Mouse (Mus musculus): ENCODE measurements around the gene Sh2b2. TPM values are rescaled to one million over a fixed set of nuclear protein-coding genes. Genes with fewer than 3 reads are reported as not detected.

The Sh2b2 gene
- polyA plus RNA-seq, 1 experiment from 2014 or later = 11.8 TPM

- Histone ChIP-seq H3K27ac (ENCODE audit: low read depth, low read length) (peak overlapping the region; percentile 72), H3K36me3 (ENCODE audit: control insufficient read depth, insufficient read depth, low read length) (no peaks in the 10 kb centered on the region), H3K9ac (ENCODE audit: low read length) (peak overlapping the region; percentile 82), H3K9me3 (ENCODE audit: control insufficient read depth, low read length) (no peaks in the 10 kb centered on the region), H3K4me1 (ENCODE audit: control insufficient read depth, insufficient read depth, low read length) (peaks cover 13% of the 10 kb centered on the region), H3K27me3 (ENCODE audit: control insufficient read depth, insufficient read depth, low read length) (no peaks in the 10 kb centered on the region), H3K4me3 (ENCODE audit: low read depth, low read length) (peak overlapping the region; percentile 79), H3K4me2 (peak overlapping the region; percentile 90)
- WGBS = under 1% methylated on average over 41 of the region's 57 CpGs
- ATAC-seq (ENCODE audit: low FRiP score) = peak; percentile 77
- DNase-seq (ENCODE audit: low spot score, missing footprints) = peak; percentile 98
Observed at GRCm38 (mm10) chr5:136244762-136245540, 1.4 kb downstream of the Sh2b2 start.

GRCm38 (mm10) chr5:136243851-136244761 lies 2.2 kb downstream of the Sh2b2 start:
- peaks cover 13% of the 10 kb centered on the region for H3K4me1 ChIP-seq (ENCODE audit: control insufficient read depth, insufficient read depth, low read length)
- peak; percentile 60 for ATAC-seq (ENCODE audit: low FRiP score)

GRCm38 (mm10) chr5:136241161-136241560 lies 5.2 kb downstream of the Sh2b2 start:
- ATAC-seq (ENCODE audit: low FRiP score) (no peak), DNase-seq (ENCODE audit: low spot score, missing footprints) (no peak)
- Histone ChIP-seq H3K4me3 (ENCODE audit: low read depth, low read length) (no peak overlapping the region), H3K4me2 (no peak overlapping the region), H3K9ac (ENCODE audit: low read length) (no peak overlapping the region), H3K4me1 (ENCODE audit: control insufficient read depth, insufficient read depth, low read length) (peaks cover 24% of the 10 kb centered on the region), H3K27ac (ENCODE audit: low read depth, low read length) (no peak overlapping the region), H3K27me3 (ENCODE audit: control insufficient read depth, insufficient read depth, low read length) (no peaks in the 10 kb centered on the region), H3K36me3 (ENCODE audit: control insufficient read depth, insufficient read depth, low read length) (no peaks in the 10 kb centered on the region), H3K9me3 (ENCODE audit: control insufficient read depth, low read length) (no peaks in the 10 kb centered on the region)
- WGBS = 83% methylated on average over 6 of the region's 6 CpGs

More at GRCm38 (mm10) chr5:136243851-136244761, 2.2 kb downstream of the Sh2b2 start:
- peak overlapping the region; percentile 79 for H3K4me3 ChIP-seq (ENCODE audit: low read depth, low read length)
- no peaks in the 10 kb centered on the region for H3K36me3 ChIP-seq (ENCODE audit: control insufficient read depth, insufficient read depth, low read length)
- no peaks in the 10 kb centered on the region for H3K9me3 ChIP-seq (ENCODE audit: control insufficient read depth, low read length)
- no peaks in the 10 kb centered on the region for H3K27me3 ChIP-seq (ENCODE audit: control insufficient read depth, insufficient read depth, low read length)
- H3K9ac ChIP-seq (ENCODE audit: low read length) = peak overlapping the region; percentile 82
- WGBS = under 1% methylated on average over 55 of the region's 67 CpGs
- peak overlapping the region; percentile 90 for H3K4me2 ChIP-seq
- DNase-seq (ENCODE audit: low spot score, missing footprints) = peak; percentile 97
- peak overlapping the region; percentile 72 for H3K27ac ChIP-seq (ENCODE audit: low read depth, low read length)

- DNase-seq (ENCODE audit: low spot score, missing footprints) (no peak), ATAC-seq (ENCODE audit: low FRiP score) (no peak)
- Histone ChIP-seq H3K9ac (ENCODE audit: low read length) (no peak overlapping the region), H3K27ac (ENCODE audit: low read depth, low read length) (no peak overlapping the region), H3K4me3 (ENCODE audit: low read depth, low read length) (no peak overlapping the region), H3K4me2 (no peak overlapping the region), H3K36me3 (ENCODE audit: control insufficient read depth, insufficient read depth, low read length) (no peaks in the 10 kb centered on the region), H3K27me3 (ENCODE audit: control insufficient read depth, insufficient read depth, low read length) (no peaks in the 10 kb centered on the region), H3K9me3 (ENCODE audit: control insufficient read depth, low read length) (no peaks in the 10 kb centered on the region), H3K4me1 (ENCODE audit: control insufficient read depth, insufficient read depth, low read length) (peaks cover 19% of the 10 kb centered on the region)
- 76% methylated on average over 1 of the region's 1 CpGs for WGBS
Observed at GRCm38 (mm10) chr5:136240381-136240780, 6.0 kb downstream of the Sh2b2 start.

- DNase-seq (ENCODE audit: low spot score, missing footprints) (no peak), ATAC-seq (ENCODE audit: low FRiP score) (0 out of 2 replicates have a peak, but pooled peaks have one; percentile 20)
- peak overlapping the region; percentile 14; the same call in 1 of the 2 replicates for H3K9ac ChIP-seq (ENCODE audit: low read length)
- peak overlapping the region; percentile 9; the same call in 1 of the 2 replicates for H3K4me3 ChIP-seq (ENCODE audit: low read depth, low read length)
- peaks cover 17% of the 10 kb centered on the region for H3K4me1 ChIP-seq (ENCODE audit: control insufficient read depth, insufficient read depth, low read length)
- peaks cover 2% of the 10 kb centered on the region; the same call in 1 of the 2 replicates for H3K27me3 ChIP-seq (ENCODE audit: control insufficient read depth, insufficient read depth, low read length)
- H3K27ac ChIP-seq (ENCODE audit: low read depth, low read length) = no peak overlapping the region
- no peaks in the 10 kb centered on the region for H3K36me3 ChIP-seq (ENCODE audit: control insufficient read depth, insufficient read depth, low read length)
- H3K9me3 ChIP-seq (ENCODE audit: control insufficient read depth, low read length) = no peaks in the 10 kb centered on the region
- peak overlapping the region; percentile 43 for H3K4me2 ChIP-seq
- 2% methylated on average over 19 of the region's 19 CpGs for WGBS
Observed at GRCm38 (mm10) chr5:136237607-136238006, 8.7 kb downstream of the Sh2b2 start.

- 85% methylated on average over 5 of the region's 5 CpGs for WGBS
Observed at GRCm38 (mm10) chr5:136236611-136237010, 9.7 kb downstream of the Sh2b2 start.

GRCm38 (mm10) chr5:136230348-136231035 lies 15.9 kb downstream of the Sh2b2 start:
- H3K4me1 ChIP-seq (ENCODE audit: control insufficient read depth, insufficient read depth, low read length) = peaks cover 2% of the 10 kb centered on the region; the same call in 1 of the 2 replicates
- peaks cover 6% of the 10 kb centered on the region; the same call in 1 of the 2 replicates for H3K36me3 ChIP-seq (ENCODE audit: control insufficient read depth, insufficient read depth, low read length)
- H3K4me2 ChIP-seq = no peak overlapping the region
- no peak overlapping the region for H3K9ac ChIP-seq (ENCODE audit: low read length)
- WGBS = 81% methylated on average over 4 of the region's 4 CpGs
- peaks cover 2% of the 10 kb centered on the region; the same call in 1 of the 2 replicates for H3K27me3 ChIP-seq (ENCODE audit: control insufficient read depth, insufficient read depth, low read length)
- no peak overlapping the region for H3K4me3 ChIP-seq (ENCODE audit: low read depth, low read length)
- no peak overlapping the region for H3K27ac ChIP-seq (ENCODE audit: low read depth, low read length)
- H3K9me3 ChIP-seq (ENCODE audit: control insufficient read depth, low read length) = no peaks in the 10 kb centered on the region
- DNase-seq (ENCODE audit: low spot score, missing footprints) (peak; percentile 72), ATAC-seq (ENCODE audit: low FRiP score) (no peak)

More at GRCm38 (mm10) chr5:136236611-136237010, 9.7 kb downstream of the Sh2b2 start:
- DNase-seq (ENCODE audit: low spot score, missing footprints) (no peak), ATAC-seq (ENCODE audit: low FRiP score) (no peak)
- H3K4me3 ChIP-seq (ENCODE audit: low read depth, low read length) = no peak overlapping the region
- H3K9ac ChIP-seq (ENCODE audit: low read length) = no peak overlapping the region
- H3K4me1 ChIP-seq (ENCODE audit: control insufficient read depth, insufficient read depth, low read length) = peaks cover 17% of the 10 kb centered on the region
- peaks cover 2% of the 10 kb centered on the region; the same call in 1 of the 2 replicates for H3K27me3 ChIP-seq (ENCODE audit: control insufficient read depth, insufficient read depth, low read length)
- H3K9me3 ChIP-seq (ENCODE audit: control insufficient read depth, low read length) = no peaks in the 10 kb centered on the region
- H3K27ac ChIP-seq (ENCODE audit: low read depth, low read length) = no peak overlapping the region
- H3K4me2 ChIP-seq = no peak overlapping the region
- H3K36me3 ChIP-seq (ENCODE audit: control insufficient read depth, insufficient read depth, low read length) = no peaks in the 10 kb centered on the region

- no peak overlapping the region for H3K9ac ChIP-seq (ENCODE audit: low read length)
- WGBS = 79% methylated on average over 7 of the region's 7 CpGs
- H3K27ac ChIP-seq (ENCODE audit: low read depth, low read length) = no peak overlapping the region
- no peaks in the 10 kb centered on the region for H3K9me3 ChIP-seq (ENCODE audit: control insufficient read depth, low read length)
- H3K4me3 ChIP-seq (ENCODE audit: low read depth, low read length) = no peak overlapping the region
- DNase-seq (ENCODE audit: low spot score, missing footprints) (peak; percentile 61), ATAC-seq (ENCODE audit: low FRiP score) (no peak)
- no peaks in the 10 kb centered on the region for H3K4me1 ChIP-seq (ENCODE audit: control insufficient read depth, insufficient read depth, low read length)
- no peak overlapping the region for H3K4me2 ChIP-seq
- H3K36me3 ChIP-seq (ENCODE audit: control insufficient read depth, insufficient read depth, low read length) = peaks cover 14% of the 10 kb centered on the region
- H3K27me3 ChIP-seq (ENCODE audit: control insufficient read depth, insufficient read depth, low read length) = no peaks in the 10 kb centered on the region
Observed at GRCm38 (mm10) chr5:136226246-136226876, 20.0 kb downstream of the Sh2b2 start.

Measured in midbrain, embryonic 11.5 days (tissue).